Mouse (Mus musculus) adipocyte (in vitro differentiated cells): ENCODE measurements around the gene Znhit6.

Experiments
- DNase-seq: peaks from one replicate; pipeline ENCODE4 v3.0.0-alpha.2; 2016; ENCODE audit warnings: low spot score

Gene Znhit6

DNA sequence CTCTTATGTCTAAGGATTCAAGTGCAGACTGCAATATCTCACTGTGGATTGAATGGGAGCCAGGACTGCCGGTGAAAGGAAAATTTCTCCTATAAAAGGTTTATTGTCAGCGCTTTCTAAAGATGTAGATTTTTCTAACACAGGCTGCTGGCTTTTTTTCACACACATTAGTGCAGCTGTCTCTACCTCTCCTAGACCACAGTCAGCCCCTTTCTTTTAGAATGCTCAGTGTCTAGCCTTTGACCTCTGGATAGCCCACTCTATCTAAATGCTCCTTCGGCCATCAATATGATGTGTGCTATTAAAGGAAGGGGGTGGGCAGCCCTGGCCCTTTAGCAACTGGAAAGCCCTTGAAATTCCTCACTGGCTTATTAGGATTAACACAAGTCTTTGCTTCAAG, 70.0 kb downstream of the Znhit6 start:
- DNase-seq: no peak

DNA sequence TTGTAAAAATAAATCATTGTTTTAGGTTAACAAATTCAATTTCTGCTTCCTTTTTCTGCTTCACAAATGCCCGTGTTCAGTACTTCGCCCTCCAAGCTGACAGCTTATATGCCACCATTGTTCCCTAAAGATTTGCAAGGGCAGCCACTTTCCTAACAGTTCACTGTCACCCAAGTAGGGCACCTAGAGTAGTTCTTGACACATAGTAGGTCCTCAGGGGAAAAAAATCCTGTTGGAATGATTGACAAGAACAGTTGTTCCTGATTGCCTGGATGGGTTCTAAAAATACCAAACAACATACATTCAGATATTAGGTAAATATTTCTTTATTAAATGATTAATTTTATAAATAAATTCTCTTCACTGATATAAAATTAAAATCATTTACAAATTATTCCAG, 70.7 kb downstream of the Znhit6 start:
- DNase-seq: no peak

DNA sequence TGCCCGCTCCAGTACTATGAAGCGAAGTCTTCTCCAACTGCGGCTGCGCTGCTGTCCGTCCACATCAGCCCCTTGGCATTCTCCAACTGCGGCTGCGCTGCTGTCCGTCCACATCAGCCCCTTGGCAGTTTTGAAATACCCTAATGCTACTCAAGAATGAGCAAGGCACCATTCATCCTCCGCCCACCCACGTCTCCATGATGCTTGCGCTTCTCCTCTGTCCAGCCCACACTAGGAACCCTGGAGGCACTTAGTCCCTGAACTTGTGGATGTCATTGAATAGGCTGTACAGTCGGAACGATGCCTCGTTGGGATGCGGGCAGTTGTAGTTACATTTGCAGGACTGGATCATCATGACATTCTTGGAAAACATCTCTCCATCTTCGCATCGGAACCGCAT, 71.4 kb downstream of the Znhit6 start:
- DNase-seq: no peak

DNA sequence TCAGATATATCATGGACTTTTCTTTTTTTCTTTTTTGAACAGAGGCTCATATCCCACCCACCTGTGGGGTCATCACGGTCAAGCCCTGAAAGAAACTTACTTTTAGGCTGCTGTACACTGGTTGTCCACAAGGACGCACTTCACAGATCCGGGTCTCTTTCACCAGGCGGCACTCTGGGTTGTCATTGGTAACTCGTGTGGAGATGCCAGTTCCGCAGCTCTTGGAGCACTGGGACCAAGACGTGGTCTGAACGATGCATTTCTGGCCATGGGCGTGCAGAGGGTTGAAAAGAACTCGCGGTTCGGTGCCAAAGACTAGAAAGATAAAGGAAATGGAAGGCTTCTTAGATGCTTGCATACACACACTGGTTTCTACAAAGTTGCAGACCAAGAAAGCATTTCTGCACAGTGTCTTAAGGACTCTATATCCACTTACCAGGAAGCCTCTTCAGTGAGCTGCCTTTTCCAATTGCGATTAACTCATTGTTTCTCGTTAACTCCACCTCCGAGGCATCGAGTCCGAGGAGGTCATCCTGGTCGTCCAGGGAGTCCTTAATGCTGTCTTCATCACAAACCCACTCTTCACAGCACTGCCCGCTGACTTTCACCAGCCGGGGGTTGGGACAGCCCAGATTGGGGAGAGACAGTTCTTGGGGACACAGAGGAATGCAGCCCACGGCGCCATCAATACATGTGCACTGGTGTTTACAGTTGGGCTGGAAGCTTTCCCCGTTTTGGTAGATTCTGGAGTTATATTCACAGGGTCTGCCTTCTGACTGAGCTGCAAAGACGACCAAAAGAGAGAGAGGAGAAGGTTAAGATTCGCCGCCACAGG, 72.3 kb downstream of the Znhit6 start:
- DNase-seq: peak; percentile 77

DNA sequence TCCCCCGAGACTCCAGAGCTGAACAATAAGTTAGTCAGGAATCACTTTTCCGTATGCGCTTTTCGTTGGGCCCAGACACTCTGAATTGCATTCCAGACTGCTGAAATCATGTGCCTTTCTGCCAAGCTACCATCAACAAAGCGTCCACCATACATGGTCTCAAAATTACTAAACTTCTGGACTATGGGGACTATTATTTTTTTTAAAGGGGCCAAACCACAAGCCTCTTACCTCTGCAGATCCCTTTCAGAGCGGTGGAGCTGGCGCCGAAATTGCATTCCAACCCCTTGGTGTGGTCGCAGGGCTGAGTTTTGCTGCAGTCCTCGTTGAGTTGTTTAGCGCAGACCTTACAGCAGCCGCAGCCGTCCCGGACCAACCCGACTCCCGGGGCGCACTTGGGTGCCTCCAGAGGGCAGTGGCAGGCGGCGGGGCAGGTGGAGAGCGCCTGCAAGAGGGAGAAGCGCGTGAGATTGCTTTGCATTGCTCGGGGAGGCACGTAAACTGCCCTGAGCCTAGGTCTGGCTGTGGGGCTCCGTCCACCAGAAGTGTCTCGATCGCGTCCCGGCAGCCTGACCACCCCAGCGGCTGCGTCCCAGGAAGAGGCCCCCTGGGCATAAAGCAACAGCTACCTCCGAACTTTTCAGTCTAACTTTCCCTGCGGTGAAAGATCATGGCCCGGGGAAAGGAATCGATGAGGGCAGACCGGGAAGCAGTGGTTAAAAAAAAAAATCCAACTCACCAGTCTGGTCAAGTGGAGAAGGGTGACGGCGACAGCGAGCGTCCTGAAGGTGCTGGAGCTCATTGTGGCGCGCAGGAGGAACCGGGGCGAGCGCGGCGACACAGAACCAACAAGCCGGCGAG, 73.2 kb downstream of the Znhit6 start:
- DNase-seq: peak; percentile 73

DNA sequence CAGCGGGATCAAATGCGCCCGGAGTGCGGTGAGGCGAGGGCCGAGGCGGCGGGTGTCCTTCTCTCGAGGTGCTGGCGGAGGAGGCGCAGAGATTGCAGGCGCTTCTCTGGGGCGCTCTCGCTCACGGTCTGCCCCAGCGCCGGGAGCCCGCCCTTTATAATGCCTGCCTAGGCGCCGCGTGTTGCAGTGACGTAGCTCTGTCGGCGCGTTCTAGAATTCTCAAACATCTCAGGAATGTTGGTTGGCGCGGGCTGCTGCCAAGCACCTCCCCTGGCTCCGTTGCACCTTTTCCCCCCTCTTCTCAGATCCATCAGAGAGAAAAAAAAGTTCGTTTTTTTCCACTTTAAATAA, 73.8 kb downstream of the Znhit6 start, which contains the start of gene Ccn1:
Gene Ccn1, minus strand, starts transcription at position 130 of the 351 bp plus-strand sequence.
- DNase-seq: peak; percentile 86

DNA sequence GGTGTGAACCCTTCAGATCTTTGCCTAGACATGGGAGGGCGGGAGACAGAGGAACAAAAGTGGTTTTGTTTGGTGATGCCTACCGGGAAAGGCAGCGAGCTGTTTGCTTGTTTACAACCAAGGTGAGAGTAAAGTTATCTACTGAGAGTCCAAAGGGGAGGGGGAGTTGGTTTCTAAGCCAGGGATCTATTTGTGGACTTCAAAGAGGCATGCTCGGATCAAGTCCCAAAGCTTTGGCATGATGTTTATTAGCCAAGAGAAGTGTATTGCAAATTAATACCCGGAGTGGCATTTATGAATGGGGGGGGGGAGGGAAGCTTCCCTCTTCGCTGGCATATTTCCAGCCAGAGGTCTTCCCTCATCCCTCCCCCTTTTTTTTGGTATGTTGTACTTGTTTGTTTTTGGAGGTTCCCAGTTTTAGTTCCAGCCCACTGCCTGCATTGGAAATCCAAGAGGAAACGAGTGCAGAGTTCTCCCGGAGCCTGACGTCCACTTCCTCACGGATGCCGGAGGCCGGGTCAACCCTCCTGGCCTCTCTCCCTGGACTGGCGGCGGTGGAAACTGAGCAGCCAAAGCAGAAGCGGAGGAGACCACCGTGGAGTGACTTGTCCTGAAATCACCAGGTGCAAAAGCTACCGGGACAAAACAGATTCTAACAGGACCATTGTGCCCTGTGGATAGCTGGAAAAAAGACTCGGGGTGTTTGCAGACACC, 74.5 kb downstream of the Znhit6 start:
- DNase-seq: peak; percentile 67

DNA sequence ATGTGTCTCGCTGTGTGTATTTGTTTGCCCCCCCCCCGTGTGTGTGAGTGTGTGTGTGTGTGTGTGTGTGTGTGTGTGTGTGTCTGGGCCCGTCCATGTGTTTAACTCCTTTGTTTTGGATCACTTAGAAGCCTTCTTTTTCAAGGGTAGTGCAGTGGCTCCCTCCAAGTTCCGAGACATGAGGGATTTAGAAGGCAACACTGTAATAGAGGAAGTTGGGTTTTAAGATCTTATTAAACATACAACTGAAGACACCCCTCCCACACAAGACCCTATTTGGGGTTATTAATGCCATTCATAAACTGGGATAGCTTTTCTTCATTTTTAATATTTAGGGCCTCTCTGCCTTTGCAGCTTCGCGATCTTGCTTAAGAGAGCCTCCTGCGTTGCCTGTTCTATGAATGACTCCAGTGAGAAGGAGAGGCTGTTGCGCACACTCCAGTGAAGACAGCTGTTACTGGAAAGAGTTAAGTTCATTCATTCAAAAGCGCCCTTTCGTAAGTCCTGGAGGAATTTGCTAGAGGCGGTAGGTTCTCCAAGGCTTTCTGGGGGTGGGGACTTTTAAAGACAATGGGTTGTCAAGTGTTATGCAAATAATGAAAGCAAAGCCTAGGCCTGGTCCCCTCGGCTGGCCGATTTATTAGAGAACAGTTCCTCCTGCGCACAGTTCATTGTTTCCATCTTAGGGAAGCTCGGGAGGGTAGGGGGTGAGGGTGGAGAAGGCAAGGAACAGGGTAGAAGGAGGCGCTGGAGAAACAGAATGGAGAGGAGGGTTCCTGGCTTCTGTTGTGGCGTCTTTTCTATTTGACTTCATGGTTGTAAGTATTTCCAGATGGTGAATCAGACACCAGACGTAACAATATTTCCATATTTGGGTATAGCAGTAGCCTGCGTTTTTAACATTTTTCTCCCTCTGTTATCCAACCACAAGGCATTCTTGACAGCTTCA, 75.3 kb downstream of the Znhit6 start:
- DNase-seq: peak; percentile 83

DNA sequence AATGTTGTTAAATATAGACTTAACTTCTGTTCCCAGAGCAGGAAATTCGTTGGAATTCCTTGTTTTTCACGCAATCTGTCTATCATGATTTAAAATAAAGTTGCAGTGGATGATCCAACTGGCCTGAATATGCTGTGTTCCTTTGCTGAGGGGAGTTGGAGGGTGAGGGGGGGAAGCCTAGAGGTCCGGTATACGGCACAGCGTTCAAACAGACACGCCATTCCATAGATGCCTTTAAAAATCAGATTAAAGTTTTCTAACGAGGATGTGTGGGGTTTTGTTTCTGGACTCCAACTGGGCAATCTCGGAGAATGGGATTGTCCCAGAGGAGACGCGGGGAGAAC, 75.9 kb downstream of the Znhit6 start:
- no peak for DNase-seq

DNA sequence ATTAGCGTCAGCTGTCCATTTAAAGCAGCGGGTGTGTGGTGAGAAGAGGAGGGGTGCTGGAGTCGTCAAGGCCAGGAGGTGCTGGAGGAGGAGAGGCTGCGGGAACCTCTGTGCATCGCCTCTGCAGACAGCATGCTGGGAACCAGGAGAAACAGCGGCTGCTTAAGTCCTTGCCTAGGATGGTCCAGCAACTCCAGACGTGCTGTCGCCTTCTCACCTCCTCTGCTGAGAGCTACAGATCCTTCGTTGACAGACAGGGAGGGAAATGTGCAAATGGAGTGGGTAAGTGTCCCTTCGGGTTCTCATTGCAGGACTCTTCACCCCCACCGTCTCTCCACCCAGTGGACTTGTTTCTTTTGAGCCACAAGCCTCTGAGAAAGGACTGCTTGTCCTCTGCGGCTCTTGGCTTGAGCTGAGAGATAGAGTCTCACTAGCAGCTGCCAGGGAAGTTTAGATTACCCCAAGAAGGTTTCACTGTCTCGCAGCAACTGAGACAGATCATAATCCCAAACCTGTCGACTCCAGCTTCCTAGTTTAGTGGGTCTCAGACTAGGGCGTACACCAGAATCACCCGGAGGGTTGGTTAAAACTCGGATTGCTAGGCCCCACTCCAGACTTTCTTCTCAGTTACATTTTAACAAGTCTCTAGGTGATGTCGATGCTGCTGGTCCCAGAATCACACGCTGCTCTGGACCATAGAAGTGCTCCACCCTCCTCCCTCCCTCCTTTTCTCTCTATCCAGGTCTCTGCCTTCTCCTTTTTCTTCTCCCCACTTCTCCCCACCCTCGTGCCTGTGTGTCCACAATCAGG, 76.5 kb downstream of the Znhit6 start:
- DNase-seq: peak; percentile 56

DNA sequence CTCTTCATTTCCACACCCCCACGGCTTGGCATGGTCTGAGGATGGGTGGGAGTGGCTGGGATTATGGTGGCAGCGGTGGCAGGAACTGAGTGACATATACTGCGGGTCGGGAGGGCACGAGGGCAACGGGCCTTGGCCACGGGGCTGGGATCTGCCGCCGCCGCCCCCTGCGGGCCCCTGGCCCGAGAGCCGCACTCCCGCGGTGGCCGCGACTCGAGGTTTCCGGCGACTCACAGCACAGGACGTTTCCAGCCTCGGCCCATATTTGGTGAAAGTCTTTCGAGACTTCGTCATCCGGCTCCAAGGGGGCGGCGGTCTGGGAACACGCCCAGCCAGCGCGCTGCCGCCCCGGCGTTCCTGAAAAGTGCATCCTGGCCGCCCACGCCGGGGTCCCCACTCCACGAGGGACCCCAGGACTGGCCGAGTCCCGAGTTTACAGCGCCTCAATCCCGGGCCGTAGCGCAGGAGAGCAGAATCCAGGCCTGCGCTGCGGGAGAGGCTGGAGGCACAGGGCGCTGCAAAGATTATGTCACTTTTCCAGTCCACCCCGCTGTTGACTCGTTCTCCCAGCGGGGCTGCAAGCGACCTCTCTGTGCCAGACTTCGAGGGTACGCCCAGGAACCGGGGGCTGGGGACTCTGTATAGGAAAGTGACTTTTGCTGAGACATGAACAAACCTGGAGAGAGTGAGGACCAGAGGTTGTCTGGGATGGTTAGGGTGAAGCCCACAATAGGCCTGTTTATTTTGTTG, 77.4 kb downstream of the Znhit6 start:
- peak; percentile 85 for DNase-seq

DNA sequence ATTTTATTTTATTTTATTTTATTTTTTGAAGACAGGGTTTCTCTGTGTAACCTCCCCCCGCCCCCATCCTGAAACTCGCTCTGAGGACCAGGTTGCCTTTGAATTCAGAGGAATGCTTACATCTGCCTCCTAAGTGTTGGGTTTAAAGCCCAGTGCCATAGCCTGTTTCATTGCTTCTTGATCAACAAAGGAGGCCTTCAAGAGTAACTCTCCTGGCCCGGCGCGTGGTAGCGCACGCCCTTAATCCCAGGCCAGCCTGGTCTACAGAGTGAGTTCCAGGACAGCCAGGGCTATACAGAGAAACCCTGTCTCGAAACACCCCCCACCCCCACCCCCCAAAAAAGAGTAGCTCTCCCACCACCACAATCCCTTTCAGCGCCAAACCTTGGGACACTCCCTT, 78.0 kb downstream of the Znhit6 start:
- no peak for DNase-seq
